Mouse (Mus musculus): ENCODE measurements around the gene Wt1. TPM values are rescaled to one million over a fixed set of nuclear protein-coding genes. Genes with fewer than 3 reads are reported as not detected.

Wt1 gene
- polyA plus RNA-seq, 1 experiment from 2014 or later, result 0.14 TPM

- WGBS, result 96% methylated on average over 2 of the region's 2 CpGs
- Histone ChIP-seq H3K27me3 (replicated peaks; ENCODE audit: control insufficient read depth, insufficient read depth, low read length) (no peaks in the 10 kb centered on the region), H3K9me3 (ENCODE audit: control insufficient read depth, low read length) (no peaks in the 10 kb centered on the region), H3K36me3 (ENCODE audit: control insufficient read depth, insufficient read depth) (no peaks in the 10 kb centered on the region), H3K4me2 (ENCODE audit: low read length) (no peak within 1 kb of the TSS), H3K4me1 (replicated peaks; ENCODE audit: control insufficient read depth, insufficient read depth, low read length) (peaks cover 14% of the 10 kb centered on the region), H3K9ac (replicated peaks; ENCODE audit: low read depth, low read length) (no peak within 1 kb of the TSS), H3K4me3 (replicated peaks; ENCODE audit: low read length) (no peak within 1 kb of the TSS), H3K27ac (ENCODE audit: low read length) (no peak within 1 kb of the TSS)
- no peak for ATAC-seq
These were observed 34.6 kb upstream of the Wt1 start, which contains the start of gene Gm11060 for GRCm38 (mm10) chr2:105091718-105092117. Gene Gm11060, plus strand, starts transcription at chr2:105092018.

GRCm38 (mm10) chr2:105097294-105097953, 28.9 kb upstream of the Wt1 start:
- Histone ChIP-seq H3K36me3 (ENCODE audit: control insufficient read depth, insufficient read depth) (no peaks in the 10 kb centered on the region), H3K27ac (ENCODE audit: low read length) (no peak overlapping the region), H3K4me1 (replicated peaks; ENCODE audit: control insufficient read depth, insufficient read depth, low read length) (peaks cover 4% of the 10 kb centered on the region), H3K4me2 (ENCODE audit: low read length) (no peak overlapping the region), H3K9me3 (ENCODE audit: control insufficient read depth, low read length) (no peaks in the 10 kb centered on the region), H3K9ac (replicated peaks; ENCODE audit: low read depth, low read length) (no peak overlapping the region), H3K4me3 (replicated peaks; ENCODE audit: low read length) (no peak overlapping the region), H3K27me3 (replicated peaks; ENCODE audit: control insufficient read depth, insufficient read depth, low read length) (no peaks in the 10 kb centered on the region)
- WGBS, result 82% methylated on average over 22 of the region's 22 CpGs
- ATAC-seq, result no peak

GRCm38 (mm10) chr2:105099410-105099809, 26.9 kb upstream of the Wt1 start:
- Histone ChIP-seq H3K9ac (replicated peaks; ENCODE audit: low read depth, low read length) (no peak overlapping the region), H3K4me1 (replicated peaks; ENCODE audit: control insufficient read depth, insufficient read depth, low read length) (peaks cover 4% of the 10 kb centered on the region), H3K4me2 (ENCODE audit: low read length) (no peak overlapping the region), H3K27ac (ENCODE audit: low read length) (no peak overlapping the region), H3K27me3 (replicated peaks; ENCODE audit: control insufficient read depth, insufficient read depth, low read length) (no peaks in the 10 kb centered on the region), H3K4me3 (replicated peaks; ENCODE audit: low read length) (no peak overlapping the region), H3K36me3 (ENCODE audit: control insufficient read depth, insufficient read depth) (no peaks in the 10 kb centered on the region), H3K9me3 (ENCODE audit: control insufficient read depth, low read length) (no peaks in the 10 kb centered on the region)
- WGBS, result 31% methylated on average over 7 of the region's 7 CpGs
- ATAC-seq, result no peak

GRCm38 (mm10) chr2:105100541-105100940, 25.8 kb upstream of the Wt1 start:
- H3K4me2 ChIP-seq (ENCODE audit: low read length), result no peak overlapping the region
- no peak for ATAC-seq
- no peaks in the 10 kb centered on the region for H3K27me3 ChIP-seq (replicated peaks; ENCODE audit: control insufficient read depth, insufficient read depth, low read length)
- H3K36me3 ChIP-seq (ENCODE audit: control insufficient read depth, insufficient read depth), result no peaks in the 10 kb centered on the region
- H3K4me3 ChIP-seq (replicated peaks; ENCODE audit: low read length), result no peak overlapping the region
- WGBS, result 50% methylated on average over 7 of the region's 7 CpGs
- no peak overlapping the region for H3K9ac ChIP-seq (replicated peaks; ENCODE audit: low read depth, low read length)
- no peak overlapping the region for H3K27ac ChIP-seq (ENCODE audit: low read length)
- H3K9me3 ChIP-seq (ENCODE audit: control insufficient read depth, low read length), result no peaks in the 10 kb centered on the region
- H3K4me1 ChIP-seq (replicated peaks; ENCODE audit: control insufficient read depth, insufficient read depth, low read length), result peaks cover 4% of the 10 kb centered on the region

- peaks cover 15% of the 10 kb centered on the region for H3K27me3 ChIP-seq (replicated peaks; ENCODE audit: control insufficient read depth, insufficient read depth, low read length)
These were observed 17.6 kb upstream of the Wt1 start for GRCm38 (mm10) chr2:105108703-105109158.

GRCm38 (mm10) chr2:105114074-105114473, 12.3 kb upstream of the Wt1 start:
- 3% methylated on average over 9 of the region's 9 CpGs for WGBS
- Histone ChIP-seq H3K4me1 (replicated peaks; ENCODE audit: control insufficient read depth, insufficient read depth, low read length) (no peaks in the 10 kb centered on the region), H3K36me3 (ENCODE audit: control insufficient read depth, insufficient read depth) (no peaks in the 10 kb centered on the region), H3K27ac (ENCODE audit: low read length) (no peak overlapping the region), H3K9me3 (ENCODE audit: control insufficient read depth, low read length) (no peaks in the 10 kb centered on the region), H3K4me2 (ENCODE audit: low read length) (no peak overlapping the region), H3K9ac (replicated peaks; ENCODE audit: low read depth, low read length) (no peak overlapping the region), H3K4me3 (replicated peaks; ENCODE audit: low read length) (no peak overlapping the region), H3K27me3 (replicated peaks; ENCODE audit: control insufficient read depth, insufficient read depth, low read length) (peaks cover 39% of the 10 kb centered on the region)
- ATAC-seq, result no peak

More at GRCm38 (mm10) chr2:105108703-105109158, 17.6 kb upstream of the Wt1 start:
- Histone ChIP-seq H3K27ac (ENCODE audit: low read length) (no peak overlapping the region), H3K9me3 (ENCODE audit: control insufficient read depth, low read length) (no peaks in the 10 kb centered on the region), H3K4me3 (replicated peaks; ENCODE audit: low read length) (no peak overlapping the region), H3K9ac (replicated peaks; ENCODE audit: low read depth, low read length) (no peak overlapping the region), H3K36me3 (ENCODE audit: control insufficient read depth, insufficient read depth) (no peaks in the 10 kb centered on the region), H3K4me1 (replicated peaks; ENCODE audit: control insufficient read depth, insufficient read depth, low read length) (0 out of 2 replicates have a peak, but pooled peaks cover 3% of the 10 kb centered on the region), H3K4me2 (ENCODE audit: low read length) (no peak overlapping the region; the same call in 1 of the 2 replicates)
- WGBS, result 1% methylated on average over 6 of the region's 6 CpGs
- ATAC-seq, result peak; percentile 96

GRCm38 (mm10) chr2:105117669-105118068, 8.7 kb upstream of the Wt1 start:
- no peaks in the 10 kb centered on the region for H3K4me1 ChIP-seq (replicated peaks; ENCODE audit: control insufficient read depth, insufficient read depth, low read length)
- H3K9me3 ChIP-seq (ENCODE audit: control insufficient read depth, low read length), result no peaks in the 10 kb centered on the region
- no peak overlapping the region for H3K4me2 ChIP-seq (ENCODE audit: low read length)
- no peak for ATAC-seq
- no peak overlapping the region for H3K27ac ChIP-seq (ENCODE audit: low read length)
- 82% methylated on average over 8 of the region's 8 CpGs for WGBS
- no peaks in the 10 kb centered on the region for H3K36me3 ChIP-seq (ENCODE audit: control insufficient read depth, insufficient read depth)
- H3K9ac ChIP-seq (replicated peaks; ENCODE audit: low read depth, low read length), result no peak overlapping the region
- H3K27me3 ChIP-seq (replicated peaks; ENCODE audit: control insufficient read depth, insufficient read depth, low read length), result peaks cover 62% of the 10 kb centered on the region
- H3K4me3 ChIP-seq (replicated peaks; ENCODE audit: low read length), result no peak overlapping the region

GRCm38 (mm10) chr2:105122216-105122615, 4.1 kb upstream of the Wt1 start:
- 1% methylated on average over 8 of the region's 8 CpGs for WGBS
- no peak overlapping the region for H3K27ac ChIP-seq (ENCODE audit: low read length)
- H3K4me3 ChIP-seq (replicated peaks; ENCODE audit: low read length), result no peak overlapping the region
- H3K4me1 ChIP-seq (replicated peaks; ENCODE audit: control insufficient read depth, insufficient read depth, low read length), result peaks cover 15% of the 10 kb centered on the region
- no peak overlapping the region for H3K4me2 ChIP-seq (ENCODE audit: low read length)
- no peaks in the 10 kb centered on the region for H3K36me3 ChIP-seq (ENCODE audit: control insufficient read depth, insufficient read depth)
- H3K9me3 ChIP-seq (ENCODE audit: control insufficient read depth, low read length), result no peaks in the 10 kb centered on the region
- no peak overlapping the region for H3K9ac ChIP-seq (replicated peaks; ENCODE audit: low read depth, low read length)
- H3K27me3 ChIP-seq (replicated peaks; ENCODE audit: control insufficient read depth, insufficient read depth, low read length), result peaks cover 78% of the 10 kb centered on the region
- ATAC-seq, result no peak

- peaks cover 17% of the 10 kb centered on the region for H3K4me1 ChIP-seq (replicated peaks; ENCODE audit: control insufficient read depth, insufficient read depth, low read length)
- no peak overlapping the region for H3K4me3 ChIP-seq (replicated peaks; ENCODE audit: low read length)
- H3K27me3 ChIP-seq (replicated peaks; ENCODE audit: control insufficient read depth, insufficient read depth, low read length), result peaks cover 79% of the 10 kb centered on the region
- H3K9me3 ChIP-seq (ENCODE audit: control insufficient read depth, low read length), result no peaks in the 10 kb centered on the region
- 0 out of 2 replicates have a peak, but pooled peaks have one; percentile 26 for ATAC-seq
- H3K36me3 ChIP-seq (ENCODE audit: control insufficient read depth, insufficient read depth), result no peaks in the 10 kb centered on the region
- no peak overlapping the region for H3K4me2 ChIP-seq (ENCODE audit: low read length)
- no peak overlapping the region for H3K27ac ChIP-seq (ENCODE audit: low read length)
- WGBS, result under 1% methylated on average over 27 of the region's 27 CpGs
- H3K9ac ChIP-seq (replicated peaks; ENCODE audit: low read depth, low read length), result no peak overlapping the region
These were observed 3.4 kb upstream of the Wt1 start for GRCm38 (mm10) chr2:105122886-105123285.
